Mouse (Mus musculus): ENCODE results near the gene Hecw2. TPM values are rescaled to one million over a fixed set of nuclear protein-coding genes. Genes with fewer than 3 reads are reported as not detected.
A peak's percentile ranks its signal among the peaks of the same experiment; 100 is the strongest.

The Hecw2 gene
- polyA plus RNA-seq, 1 experiment from 2014 or later: 3.2 TPM

DNA sequence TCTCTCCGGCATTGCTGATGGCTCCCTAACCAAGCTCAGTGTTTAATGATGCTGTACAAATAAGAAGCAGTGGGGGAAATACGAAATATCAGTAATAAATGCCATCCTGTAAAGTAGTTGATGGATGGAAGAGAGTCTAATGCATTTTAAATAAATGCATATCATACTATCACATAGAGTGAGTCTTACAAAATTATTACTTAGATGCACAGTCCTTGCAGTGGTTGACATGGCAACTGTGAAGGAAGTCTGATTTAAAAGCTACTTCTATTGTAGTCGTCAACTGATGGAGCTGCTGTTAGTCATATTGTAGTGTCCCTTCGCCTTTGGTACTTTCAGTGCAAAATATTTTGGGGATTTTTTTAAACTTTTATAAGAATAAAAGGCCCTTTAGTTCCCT, 383.0 kb downstream of the Hecw2 start:
- Histone ChIP-seq H3K27ac (ENCODE audit: low read length) (no peak overlapping the region), H3K4me2 (replicated peaks; ENCODE audit: low read depth, low read length) (no peak overlapping the region), H3K9me3 (ENCODE audit: low read length) (no peaks in the 10 kb centered on the region), H3K27me3 (ENCODE audit: insufficient read depth, low read length) (no peaks in the 10 kb centered on the region), H3K9ac (replicated peaks; ENCODE audit: low read length) (no peak overlapping the region), H3K36me3 (ENCODE audit: insufficient read depth, low read length) (no peaks in the 10 kb centered on the region), H3K4me3 (ENCODE audit: low read length) (no peak overlapping the region), H3K4me1 (ENCODE audit: insufficient read depth, low read length) (peaks cover 2% of the 10 kb centered on the region; the same call in 1 of the 2 replicates)
- no peak for ATAC-seq (ENCODE audit: low FRiP score, low TSS enrichment)
- WGBS: 83% methylated on average over 4 of the region's 4 CpGs

- no peak for ATAC-seq (ENCODE audit: low FRiP score, low TSS enrichment)
- Histone ChIP-seq H3K4me1 (ENCODE audit: insufficient read depth, low read length) (no peaks in the 10 kb centered on the region), H3K27ac (ENCODE audit: low read length) (no peak overlapping the region), H3K4me3 (ENCODE audit: low read length) (no peak overlapping the region), H3K9ac (replicated peaks; ENCODE audit: low read length) (no peak overlapping the region), H3K36me3 (ENCODE audit: insufficient read depth, low read length) (no peaks in the 10 kb centered on the region), H3K27me3 (ENCODE audit: insufficient read depth, low read length) (no peaks in the 10 kb centered on the region), H3K9me3 (ENCODE audit: low read length) (no peaks in the 10 kb centered on the region), H3K4me2 (replicated peaks; ENCODE audit: low read depth, low read length) (no peak overlapping the region)
- WGBS: 66% methylated on average over 2 of the region's 2 CpGs
Measured at GRCm38 (mm10) chr1:53808229-53808628, 386.7 kb downstream of the Hecw2 start.

- H3K4me2 ChIP-seq (replicated peaks; ENCODE audit: low read depth, low read length): no peak overlapping the region
- H3K9ac ChIP-seq (replicated peaks; ENCODE audit: low read length): no peak overlapping the region
Measured at GRCm38 (mm10) chr1:53797811-53798210, 397.2 kb downstream of the Hecw2 start.

DNA sequence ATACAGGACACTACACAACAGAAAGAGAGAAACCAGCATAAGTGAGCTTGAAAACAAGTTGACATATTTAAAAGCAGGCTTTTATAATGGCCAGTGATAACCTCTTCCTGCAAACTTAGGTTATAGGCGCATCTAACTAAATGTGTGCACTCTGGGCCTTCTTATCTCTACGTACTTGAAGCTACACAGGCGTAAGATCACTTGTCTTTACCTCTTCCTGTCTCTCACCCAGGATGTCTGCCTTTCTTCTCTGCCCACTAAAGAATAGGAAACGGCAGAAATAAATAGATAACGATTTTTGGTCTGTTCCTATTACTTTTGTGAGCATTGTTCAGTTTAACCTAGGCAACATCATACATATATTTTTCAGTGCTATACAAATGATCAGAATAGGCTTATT, 397.9 kb downstream of the Hecw2 start:
- H3K9me3 ChIP-seq (ENCODE audit: low read length): no peaks in the 10 kb centered on the region
- no peak overlapping the region for H3K4me2 ChIP-seq (replicated peaks; ENCODE audit: low read depth, low read length)
- 81% methylated on average over 5 of the region's 5 CpGs for WGBS
- H3K27ac ChIP-seq (ENCODE audit: low read length): no peak overlapping the region
- H3K4me1 ChIP-seq (ENCODE audit: insufficient read depth, low read length): no peaks in the 10 kb centered on the region
- ATAC-seq (ENCODE audit: low FRiP score, low TSS enrichment): no peak
- no peak overlapping the region for H3K9ac ChIP-seq (replicated peaks; ENCODE audit: low read length)
- H3K27me3 ChIP-seq (ENCODE audit: insufficient read depth, low read length): no peaks in the 10 kb centered on the region
- H3K4me3 ChIP-seq (ENCODE audit: low read length): no peak overlapping the region
- no peaks in the 10 kb centered on the region for H3K36me3 ChIP-seq (ENCODE audit: insufficient read depth, low read length)

More at GRCm38 (mm10) chr1:53797811-53798210, 397.2 kb downstream of the Hecw2 start:
- H3K9me3 ChIP-seq (ENCODE audit: low read length): no peaks in the 10 kb centered on the region
- no peaks in the 10 kb centered on the region for H3K27me3 ChIP-seq (ENCODE audit: insufficient read depth, low read length)
- 66% methylated on average over 3 of the region's 3 CpGs for WGBS
- no peak for ATAC-seq (ENCODE audit: low FRiP score, low TSS enrichment)
- no peak overlapping the region for H3K27ac ChIP-seq (ENCODE audit: low read length)
- no peak overlapping the region for H3K4me3 ChIP-seq (ENCODE audit: low read length)
- H3K36me3 ChIP-seq (ENCODE audit: insufficient read depth, low read length): no peaks in the 10 kb centered on the region
- H3K4me1 ChIP-seq (ENCODE audit: insufficient read depth, low read length): no peaks in the 10 kb centered on the region

- H3K27ac ChIP-seq (ENCODE audit: low read length): no peak overlapping the region
- H3K9me3 ChIP-seq (ENCODE audit: low read length): no peaks in the 10 kb centered on the region
- H3K4me2 ChIP-seq (replicated peaks; ENCODE audit: low read depth, low read length): no peak overlapping the region
- 86% methylated on average over 6 of the region's 6 CpGs for WGBS
- no peaks in the 10 kb centered on the region for H3K27me3 ChIP-seq (ENCODE audit: insufficient read depth, low read length)
- H3K4me3 ChIP-seq (ENCODE audit: low read length): no peak overlapping the region
- no peak overlapping the region for H3K9ac ChIP-seq (replicated peaks; ENCODE audit: low read length)
- no peaks in the 10 kb centered on the region for H3K4me1 ChIP-seq (ENCODE audit: insufficient read depth, low read length)
- no peak for ATAC-seq (ENCODE audit: low FRiP score, low TSS enrichment)
- H3K36me3 ChIP-seq (ENCODE audit: insufficient read depth, low read length): no peaks in the 10 kb centered on the region
Measured at GRCm38 (mm10) chr1:53796271-53796670, 398.7 kb downstream of the Hecw2 start.

GRCm38 (mm10) chr1:53795591-53795990, 399.4 kb downstream of the Hecw2 start:
- Histone ChIP-seq H3K4me2 (replicated peaks; ENCODE audit: low read depth, low read length) (no peak overlapping the region), H3K4me1 (ENCODE audit: insufficient read depth, low read length) (no peaks in the 10 kb centered on the region), H3K27ac (ENCODE audit: low read length) (no peak overlapping the region), H3K9ac (replicated peaks; ENCODE audit: low read length) (no peak overlapping the region), H3K36me3 (ENCODE audit: insufficient read depth, low read length) (no peaks in the 10 kb centered on the region), H3K4me3 (ENCODE audit: low read length) (no peak overlapping the region), H3K27me3 (ENCODE audit: insufficient read depth, low read length) (no peaks in the 10 kb centered on the region), H3K9me3 (ENCODE audit: low read length) (no peaks in the 10 kb centered on the region)
- 71% methylated on average over 4 of the region's 4 CpGs for WGBS
- ATAC-seq (ENCODE audit: low FRiP score, low TSS enrichment): no peak

GRCm38 (mm10) chr1:53795081-53795480, 399.9 kb downstream of the Hecw2 start:
- Histone ChIP-seq H3K27ac (ENCODE audit: low read length) (no peak overlapping the region), H3K4me1 (ENCODE audit: insufficient read depth, low read length) (no peaks in the 10 kb centered on the region), H3K9ac (replicated peaks; ENCODE audit: low read length) (no peak overlapping the region), H3K4me2 (replicated peaks; ENCODE audit: low read depth, low read length) (no peak overlapping the region), H3K9me3 (ENCODE audit: low read length) (no peaks in the 10 kb centered on the region), H3K4me3 (ENCODE audit: low read length) (no peak overlapping the region), H3K36me3 (ENCODE audit: insufficient read depth, low read length) (no peaks in the 10 kb centered on the region), H3K27me3 (ENCODE audit: insufficient read depth, low read length) (no peaks in the 10 kb centered on the region)
- 90% methylated on average over 5 of the region's 5 CpGs for WGBS
- no peak for ATAC-seq (ENCODE audit: low FRiP score, low TSS enrichment)

- Histone ChIP-seq H3K4me2 (replicated peaks; ENCODE audit: low read depth, low read length) (no peak overlapping the region), H3K36me3 (ENCODE audit: insufficient read depth, low read length) (no peaks in the 10 kb centered on the region), H3K9ac (replicated peaks; ENCODE audit: low read length) (no peak overlapping the region), H3K27ac (ENCODE audit: low read length) (no peak overlapping the region), H3K4me3 (ENCODE audit: low read length) (no peak overlapping the region), H3K9me3 (ENCODE audit: low read length) (no peaks in the 10 kb centered on the region), H3K4me1 (ENCODE audit: insufficient read depth, low read length) (no peaks in the 10 kb centered on the region), H3K27me3 (ENCODE audit: insufficient read depth, low read length) (no peaks in the 10 kb centered on the region)
- WGBS: 83% methylated on average over 2 of the region's 2 CpGs
- no peak for ATAC-seq (ENCODE audit: low FRiP score, low TSS enrichment)
Measured at GRCm38 (mm10) chr1:53794279-53794678, 400.7 kb downstream of the Hecw2 start.

GRCm38 (mm10) chr1:53791343-53791742, 403.6 kb downstream of the Hecw2 start:
- WGBS: 85% methylated on average over 2 of the region's 2 CpGs
- no peak for ATAC-seq (ENCODE audit: low FRiP score, low TSS enrichment)

DNA sequence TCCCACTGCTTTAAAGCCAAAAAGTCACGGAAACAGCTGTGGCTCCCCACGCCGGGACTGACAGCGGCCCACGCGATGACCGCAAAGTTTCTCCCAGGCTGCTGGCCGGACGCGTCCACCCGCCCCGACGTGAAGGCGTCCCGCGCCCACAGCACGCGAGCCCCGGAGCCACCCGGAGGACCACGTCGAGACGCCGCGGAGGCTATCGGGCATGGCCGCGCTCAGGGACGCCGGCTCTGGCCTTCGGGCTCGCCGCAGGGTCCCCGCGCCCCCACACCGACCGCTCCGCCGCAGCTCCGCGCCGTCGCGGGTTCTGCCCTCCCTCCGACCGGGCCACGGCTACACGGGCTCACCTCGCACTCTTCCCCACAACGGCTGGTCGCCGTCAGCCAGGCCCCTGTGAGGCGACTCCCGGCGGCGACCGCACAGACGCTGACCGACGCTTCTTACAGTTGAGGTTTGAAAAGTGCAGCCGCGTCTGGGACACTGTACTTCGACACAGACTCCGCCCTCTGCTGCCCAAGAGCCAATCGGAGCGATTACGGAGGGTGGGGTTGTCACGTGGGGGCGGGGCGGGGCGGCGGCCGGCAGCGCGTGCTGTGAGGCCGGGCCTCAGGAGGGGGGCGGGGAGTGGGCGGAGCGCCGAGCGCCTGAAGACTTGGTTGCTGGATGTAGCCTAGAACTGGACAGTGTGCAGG, 410.1 kb downstream of the Hecw2 start, which contains the start of gene Stk17b:
Gene Stk17b, minus strand, starts transcription at position 504 of the 698 bp plus-strand sequence.
- Histone ChIP-seq H3K27me3 (ENCODE audit: insufficient read depth, low read length) (no peaks in the 10 kb centered on the region), H3K4me1 (ENCODE audit: insufficient read depth, low read length) (no peaks in the 10 kb centered on the region), H3K36me3 (ENCODE audit: insufficient read depth, low read length) (no peaks in the 10 kb centered on the region), H3K4me3 (ENCODE audit: low read length) (peak within 1 kb of the TSS; percentile 85), H3K9ac (replicated peaks; ENCODE audit: low read length) (peak within 1 kb of the TSS; percentile 91), H3K9me3 (ENCODE audit: low read length) (no peaks in the 10 kb centered on the region), H3K27ac (ENCODE audit: low read length) (peak within 1 kb of the TSS; percentile 88), H3K4me2 (replicated peaks; ENCODE audit: low read depth, low read length) (peak within 1 kb of the TSS; percentile 72)
- WGBS: under 1% methylated on average over 79 of the region's 81 CpGs
- peak; percentile 99 for ATAC-seq (ENCODE audit: low FRiP score, low TSS enrichment)

More at GRCm38 (mm10) chr1:53791343-53791742, 403.6 kb downstream of the Hecw2 start:
- Histone ChIP-seq H3K27me3 (ENCODE audit: insufficient read depth, low read length) (no peaks in the 10 kb centered on the region), H3K4me1 (ENCODE audit: insufficient read depth, low read length) (no peaks in the 10 kb centered on the region), H3K36me3 (ENCODE audit: insufficient read depth, low read length) (no peaks in the 10 kb centered on the region), H3K9me3 (ENCODE audit: low read length) (no peaks in the 10 kb centered on the region), H3K9ac (replicated peaks; ENCODE audit: low read length) (no peak overlapping the region), H3K4me2 (replicated peaks; ENCODE audit: low read depth, low read length) (no peak overlapping the region), H3K27ac (ENCODE audit: low read length) (no peak overlapping the region), H3K4me3 (ENCODE audit: low read length) (no peak overlapping the region)
